Mouse (Mus musculus) E14TG2a.4 (cell line): Measurements from ENCODE around the gene Tmem216.

ENCODE experiments used
- CTCF ChIP-seq: conservative IDR thresholded peaks from 2 replicates; pipeline ENCODE4 v1.5.1; 2014; ENCODE audit warnings: low read length
- NANOG ChIP-seq: IDR thresholded peaks from 2 replicates; pipeline ENCODE4 v1.6.1; 2014; ENCODE audit warnings: borderline replicate concordance, low read length, mixed read lengths

DNA sequence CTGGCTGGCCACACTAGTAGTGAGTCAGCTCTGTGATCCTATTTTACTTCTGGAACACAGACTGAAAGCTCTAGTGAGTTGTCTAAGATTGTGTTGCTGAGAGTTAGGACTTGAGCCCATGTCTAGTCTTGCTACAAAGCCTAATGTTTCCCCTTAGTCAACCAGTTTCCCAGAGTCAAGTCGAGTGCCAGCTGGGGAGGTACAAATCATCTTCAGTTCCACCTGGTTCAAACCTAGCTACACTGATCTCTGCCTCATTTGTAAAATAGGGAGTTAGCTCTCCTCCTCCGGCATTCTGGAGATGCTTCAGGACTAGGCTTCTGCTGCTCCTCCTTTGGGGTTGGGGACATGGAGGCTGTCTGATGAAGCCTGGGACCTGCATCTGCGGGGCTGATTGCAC is 48.5 kb upstream of the Tmem216 start:
- TF ChIP-seq CTCF, result no peak
- no peak for TF ChIP-seq NANOG
